Mouse (Mus musculus) embryonic facial prominence, embryonic 15.5 days (tissue): Measurements from ENCODE around the gene Vwf. TPM values are rescaled to one million over a fixed set of nuclear protein-coding genes. Genes with fewer than 3 reads are reported as not detected.

Experiments
- ATAC-seq: fragments of 200-750 bp; cut with Nextera tagmentation; 2 replicates; pipeline ENCODE4 v1.8.0; 2017; ENCODE audit warnings: low read depth, moderate TSS enrichment; ENCODE audit not compliant: insufficient number of reproducible peaks, low FRiP score, low TSS enrichment
- H3K27ac ChIP-seq: fragments of 300-500 bp; sonication (generic); replicated peaks from 2 replicates; pipeline ENCODE4 v1.5.1; 2015; ENCODE audit warnings: mild to moderate bottlenecking, inconsistent platforms
- H3K27me3 ChIP-seq: fragments of 300-500 bp; sonication (generic); 2 replicates; pipeline ENCODE4 v1.6.1; 2015; ENCODE audit warnings: inconsistent platforms
- H3K36me3 ChIP-seq: fragments of 300-500 bp; sonication (generic); 2 replicates; pipeline ENCODE4 v1.6.1; 2015; ENCODE audit warnings: mild to moderate bottlenecking, inconsistent platforms
- H3K4me1 ChIP-seq: fragments of 300-500 bp; sonication (generic); 2 replicates; pipeline ENCODE4 v1.6.1; 2015; ENCODE audit warnings: inconsistent platforms
- H3K4me2 ChIP-seq: fragments of 300-500 bp; sonication (generic); replicated peaks from 2 replicates; pipeline ENCODE4 v1.6.1; 2015; ENCODE audit warnings: mild to moderate bottlenecking, inconsistent platforms
- H3K4me3 ChIP-seq: fragments of 300-500 bp; sonication (generic); replicated peaks from 2 replicates; pipeline ENCODE4 v1.5.1; 2015; ENCODE audit warnings: mild to moderate bottlenecking, inconsistent platforms
- H3K9ac ChIP-seq: fragments of 300-500 bp; sonication (generic); 2 replicates; pipeline ENCODE4 v1.6.1; 2015; ENCODE audit warnings: inconsistent platforms
- H3K9me3 ChIP-seq: fragments of 300-500 bp; sonication (generic); replicated peaks from 2 replicates; pipeline ENCODE4 v1.6.1; 2016; ENCODE audit warnings: inconsistent platforms
- WGBS: fragments of 180-500 bp; shearing (Covaris S2); methylation state at CpG from one replicate; pipeline ENCODE4 v1.1.7; 2015; 5-methylcytosine and 5-hydroxymethylcytosine counted together
- polyA plus RNA-seq: library from polyadenylated mRNA; unstranded; fragments of >200 nt; fragmentation: Nextera tagmentation; extraction: Ambion mirVana; gene quantifications from 2 replicates; pipeline ENCODE4 v1.2.1, GENCODE M21; 2015

The Vwf gene
- polyA plus RNA-seq, 1 experiment from 2014 or later = 9.4 TPM

DNA sequence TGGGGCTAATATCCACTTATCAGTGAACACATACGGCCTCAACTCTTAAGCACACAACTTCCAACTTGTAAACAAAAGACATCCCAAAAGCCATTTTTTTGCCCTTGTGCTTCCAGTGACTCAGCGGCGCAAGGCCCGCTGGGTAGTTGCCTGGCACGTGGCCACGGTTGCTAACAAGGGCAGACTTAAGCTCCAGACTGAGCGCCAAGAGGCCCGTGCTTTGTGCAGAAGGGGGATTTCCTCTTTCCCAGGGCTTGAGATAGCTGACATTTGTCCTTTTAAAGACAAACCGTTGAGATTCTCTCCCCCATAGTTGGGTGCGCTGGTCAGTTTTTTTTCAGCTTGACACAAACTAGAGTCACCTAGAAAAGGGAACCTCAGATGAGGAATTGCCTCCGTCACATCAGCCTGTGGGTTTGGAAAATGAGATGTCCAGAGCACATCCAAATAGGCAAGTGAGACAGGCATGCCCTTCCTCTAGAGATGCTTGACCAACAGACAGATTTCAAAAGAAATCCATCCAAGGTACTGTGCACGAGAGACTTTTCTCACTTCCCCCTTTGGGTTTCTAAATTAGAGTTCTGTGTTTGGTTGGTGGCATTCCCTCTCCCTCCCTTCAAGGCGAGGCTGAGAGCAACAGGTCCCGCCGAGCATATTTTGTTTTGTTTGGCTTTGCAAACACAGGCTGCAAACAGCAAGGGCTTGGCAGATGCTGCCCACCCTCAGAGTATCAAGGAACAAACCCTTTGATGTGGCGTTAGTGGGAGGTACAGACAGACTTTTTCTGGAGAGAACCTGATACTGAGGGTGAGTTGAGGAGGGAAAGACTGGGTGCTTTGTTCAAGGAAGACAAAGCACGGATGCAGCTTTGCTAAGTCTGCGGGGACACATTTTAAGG is 26.0 kb downstream of the Vwf start:
- peak overlapping the region; percentile 38 for H3K4me3 ChIP-seq
- peak overlapping the region; percentile 70 for H3K4me2 ChIP-seq
- peak overlapping the region; percentile 28 for H3K9ac ChIP-seq
- no peaks in the 10 kb centered on the region for H3K9me3 ChIP-seq
- H3K27me3 ChIP-seq = no peaks in the 10 kb centered on the region
- peak; percentile 62 for ATAC-seq
- no peaks in the 10 kb centered on the region for H3K36me3 ChIP-seq
- WGBS = 34% methylated on average over 18 of the region's 18 CpGs
- peaks cover 18% of the 10 kb centered on the region for H3K4me1 ChIP-seq
- peak overlapping the region; percentile 87 for H3K27ac ChIP-seq

- H3K4me1 ChIP-seq = peaks cover 24% of the 10 kb centered on the region
- H3K9me3 ChIP-seq = no peaks in the 10 kb centered on the region
- no peaks in the 10 kb centered on the region for H3K27me3 ChIP-seq
- 3% methylated on average over 14 of the region's 14 CpGs for WGBS
- H3K36me3 ChIP-seq = no peaks in the 10 kb centered on the region
- H3K4me2 ChIP-seq = peak overlapping the region; percentile 70
- ATAC-seq = peak; percentile 87
- peak overlapping the region; percentile 38 for H3K4me3 ChIP-seq
- H3K27ac ChIP-seq = peak overlapping the region; percentile 87
- H3K9ac ChIP-seq = peak overlapping the region; percentile 28
These were observed 26.8 kb downstream of the Vwf start for GRCm38 (mm10) chr6:125573189-125573928.

DNA sequence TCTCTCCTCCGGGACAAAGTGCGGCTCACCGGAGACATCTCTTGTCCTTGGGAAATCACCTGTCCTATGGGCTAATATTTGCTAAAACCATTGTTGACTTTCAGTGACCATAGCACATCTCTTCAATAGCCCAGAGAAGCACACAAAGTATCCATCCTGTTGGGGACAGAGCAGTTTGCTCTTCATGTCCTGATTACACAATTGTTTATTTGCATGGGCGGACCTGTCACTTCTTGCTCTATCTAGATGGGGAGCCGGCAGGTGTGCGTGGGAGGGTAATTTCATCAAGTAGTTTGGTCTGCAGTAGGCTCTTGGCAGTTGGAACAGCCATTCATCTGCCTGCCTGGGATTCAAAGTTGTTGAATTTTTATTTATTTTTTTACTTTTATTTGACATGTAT is 28.5 kb downstream of the Vwf start:
- no peaks in the 10 kb centered on the region for H3K36me3 ChIP-seq
- no peak overlapping the region for H3K9ac ChIP-seq
- H3K4me1 ChIP-seq = peaks cover 27% of the 10 kb centered on the region
- H3K4me2 ChIP-seq = no peak overlapping the region
- no peak for ATAC-seq
- H3K27ac ChIP-seq = no peak overlapping the region
- no peaks in the 10 kb centered on the region for H3K9me3 ChIP-seq
- 80% methylated on average over 6 of the region's 6 CpGs for WGBS
- no peaks in the 10 kb centered on the region for H3K27me3 ChIP-seq
- no peak overlapping the region for H3K4me3 ChIP-seq

DNA sequence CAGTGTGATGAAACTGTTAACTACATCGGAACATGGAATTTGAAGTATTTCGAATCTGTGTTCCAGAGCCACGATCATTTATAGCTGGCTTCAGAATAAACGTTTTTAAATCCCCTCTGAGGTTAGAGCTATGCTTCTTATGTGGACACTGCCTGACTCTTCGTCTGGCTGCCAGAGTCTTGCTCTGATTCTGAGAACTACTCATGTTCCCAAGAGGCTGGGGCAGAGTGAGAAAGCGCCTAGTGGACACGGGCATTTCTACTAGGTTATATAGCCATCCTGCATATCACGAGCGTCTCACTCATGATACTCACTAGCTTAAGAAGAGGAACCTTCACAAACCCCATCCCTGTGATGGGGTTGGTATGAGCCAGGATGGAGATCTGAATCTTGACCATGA is 30.7 kb downstream of the Vwf start:
- Histone ChIP-seq H3K36me3 (no peaks in the 10 kb centered on the region), H3K9me3 (no peaks in the 10 kb centered on the region), H3K4me1 (peaks cover 26% of the 10 kb centered on the region), H3K4me2 (no peak overlapping the region), H3K27ac (no peak overlapping the region), H3K4me3 (no peak overlapping the region), H3K9ac (no peak overlapping the region), H3K27me3 (no peaks in the 10 kb centered on the region)
- 62% methylated on average over 9 of the region's 9 CpGs for WGBS
- ATAC-seq = no peak

DNA sequence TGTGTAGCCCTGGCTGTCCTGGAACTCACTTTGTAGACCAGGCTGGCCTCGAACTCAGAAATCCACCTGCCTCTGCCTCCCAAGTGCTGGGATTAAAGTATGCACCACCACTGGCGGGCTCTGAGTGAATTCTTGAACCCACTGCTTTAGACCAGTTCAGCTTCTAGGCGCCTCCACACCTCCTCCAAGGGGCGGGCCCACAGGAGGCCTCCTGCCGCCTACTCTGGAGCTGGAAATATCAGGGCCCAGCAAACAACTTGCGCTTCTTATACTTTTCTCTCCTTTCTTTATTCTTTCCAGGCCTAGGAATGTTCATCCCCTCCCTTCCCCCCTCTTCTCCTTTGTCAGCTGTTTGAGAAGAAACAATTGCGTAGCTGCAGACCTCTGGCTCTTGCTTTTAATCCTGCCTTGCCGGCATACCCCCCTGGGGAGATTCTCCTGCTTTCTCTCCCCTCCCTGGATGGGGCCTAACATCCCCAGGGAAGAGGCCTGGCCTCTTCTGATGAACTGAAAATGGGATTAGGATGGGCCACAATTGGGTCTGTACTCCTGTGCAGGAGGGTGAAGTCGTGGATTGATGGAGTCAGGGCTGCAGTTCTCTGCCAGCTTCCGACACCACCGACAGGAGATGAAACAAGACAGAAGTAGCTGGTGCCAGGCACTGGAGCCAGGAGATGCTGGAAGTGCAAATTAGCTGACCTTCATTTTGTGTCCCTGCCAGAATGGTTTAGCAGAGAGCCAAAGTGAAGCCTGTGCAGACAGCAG is 31.5 kb downstream of the Vwf start:
- Histone ChIP-seq H3K36me3 (no peaks in the 10 kb centered on the region), H3K4me1 (peaks cover 24% of the 10 kb centered on the region), H3K27ac (peak overlapping the region; percentile 45), H3K4me3 (no peak overlapping the region), H3K9me3 (no peaks in the 10 kb centered on the region), H3K9ac (no peak overlapping the region), H3K4me2 (no peak overlapping the region), H3K27me3 (no peaks in the 10 kb centered on the region)
- ATAC-seq = no peak
- WGBS = 38% methylated on average over 11 of the region's 11 CpGs

GRCm38 (mm10) chr6:125578647-125579011 is 32.1 kb downstream of the Vwf start:
- no peak overlapping the region for H3K27ac ChIP-seq
- WGBS = 68% methylated on average over 7 of the region's 7 CpGs
- H3K4me1 ChIP-seq = peaks cover 20% of the 10 kb centered on the region
- ATAC-seq = no peak
- no peak overlapping the region for H3K4me2 ChIP-seq
- H3K9me3 ChIP-seq = no peaks in the 10 kb centered on the region
- H3K4me3 ChIP-seq = no peak overlapping the region
- no peak overlapping the region for H3K9ac ChIP-seq
- no peaks in the 10 kb centered on the region for H3K36me3 ChIP-seq
- no peaks in the 10 kb centered on the region for H3K27me3 ChIP-seq

GRCm38 (mm10) chr6:125579864-125580263 is 33.3 kb downstream of the Vwf start:
- no peaks in the 10 kb centered on the region for H3K36me3 ChIP-seq
- no peak overlapping the region for H3K4me3 ChIP-seq
- H3K9me3 ChIP-seq = no peaks in the 10 kb centered on the region
- H3K4me1 ChIP-seq = peaks cover 16% of the 10 kb centered on the region
- WGBS = 90% methylated on average over 2 of the region's 2 CpGs
- H3K9ac ChIP-seq = no peak overlapping the region
- no peak overlapping the region for H3K27ac ChIP-seq
- no peak overlapping the region for H3K4me2 ChIP-seq
- no peaks in the 10 kb centered on the region for H3K27me3 ChIP-seq
- no peak for ATAC-seq

GRCm38 (mm10) chr6:125583666-125584065 is 37.1 kb downstream of the Vwf start:
- 89% methylated on average over 6 of the region's 6 CpGs for WGBS
- no peaks in the 10 kb centered on the region for H3K27me3 ChIP-seq
- no peak for ATAC-seq
- H3K4me1 ChIP-seq = peaks cover 17% of the 10 kb centered on the region
- H3K27ac ChIP-seq = no peak overlapping the region
- no peak overlapping the region for H3K9ac ChIP-seq
- no peak overlapping the region for H3K4me3 ChIP-seq
- H3K4me2 ChIP-seq = no peak overlapping the region
- H3K9me3 ChIP-seq = no peaks in the 10 kb centered on the region
- no peaks in the 10 kb centered on the region for H3K36me3 ChIP-seq

- peaks cover 17% of the 10 kb centered on the region for H3K4me1 ChIP-seq
- no peaks in the 10 kb centered on the region for H3K36me3 ChIP-seq
- H3K4me3 ChIP-seq = no peak overlapping the region
- H3K4me2 ChIP-seq = no peak overlapping the region
- H3K9me3 ChIP-seq = no peaks in the 10 kb centered on the region
- WGBS = 90% methylated on average over 15 of the region's 15 CpGs
- no peaks in the 10 kb centered on the region for H3K27me3 ChIP-seq
- no peak overlapping the region for H3K9ac ChIP-seq
- no peak overlapping the region for H3K27ac ChIP-seq
- no peak for ATAC-seq
These were observed 37.7 kb downstream of the Vwf start for GRCm38 (mm10) chr6:125584266-125584665.

- WGBS = 55% methylated on average over 3 of the region's 3 CpGs
- H3K27ac ChIP-seq = 0 out of 2 replicates have a peak overlapping the region, but pooled peaks have one; percentile 7
- H3K27me3 ChIP-seq = no peaks in the 10 kb centered on the region
- peaks cover 19% of the 10 kb centered on the region for H3K4me1 ChIP-seq
- H3K9ac ChIP-seq = no peak overlapping the region
- no peaks in the 10 kb centered on the region for H3K36me3 ChIP-seq
- ATAC-seq = no peak
- H3K4me2 ChIP-seq = no peak overlapping the region
- H3K9me3 ChIP-seq = no peaks in the 10 kb centered on the region
- no peak overlapping the region for H3K4me3 ChIP-seq
These were observed 39.0 kb downstream of the Vwf start for GRCm38 (mm10) chr6:125585579-125585978.

DNA sequence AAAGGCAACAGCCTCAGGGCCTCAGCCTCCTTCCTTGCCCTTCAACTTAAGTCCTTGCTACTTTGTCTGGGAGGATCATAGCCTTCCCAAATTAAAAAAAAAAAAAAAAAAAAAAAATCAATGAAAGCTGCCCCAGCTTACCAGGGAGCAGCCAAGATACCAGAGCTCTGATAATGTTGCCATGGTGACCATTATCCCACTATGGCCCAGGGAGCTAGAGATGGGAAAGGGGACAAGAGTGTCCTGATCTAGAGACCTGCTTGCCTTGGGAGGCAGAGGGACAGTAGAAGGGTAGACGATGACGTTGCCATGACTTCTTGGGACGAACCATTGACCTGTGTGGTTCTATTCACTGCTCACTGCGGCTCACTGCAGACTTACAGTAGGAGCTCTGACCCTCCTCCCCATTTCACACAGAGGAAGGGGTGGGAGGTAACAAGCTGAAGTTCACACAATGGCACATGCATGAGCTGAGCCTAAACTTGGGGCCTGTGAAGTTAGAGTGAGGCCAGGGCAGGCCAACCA is 39.5 kb downstream of the Vwf start:
- Histone ChIP-seq H3K27ac (no peak overlapping the region), H3K4me2 (no peak overlapping the region), H3K27me3 (no peaks in the 10 kb centered on the region), H3K4me3 (no peak overlapping the region), H3K9ac (no peak overlapping the region), H3K36me3 (no peaks in the 10 kb centered on the region), H3K4me1 (peaks cover 24% of the 10 kb centered on the region), H3K9me3 (no peaks in the 10 kb centered on the region)
- ATAC-seq = no peak
- 93% methylated on average over 4 of the region's 4 CpGs for WGBS
